Mouse (Mus musculus) lung, postnatal 0 days (tissue): ENCODE data around the gene A930004D18Rik. TPM values are rescaled to one million over a fixed set of nuclear protein-coding genes. Genes with fewer than 3 reads are reported as not detected.

ENCODE experiments used
- ATAC-seq: fragments of 200-750 bp; cut with Nextera tagmentation; 2 replicates; pipeline ENCODE4 v1.8.0; 2017; ENCODE audit warnings: moderate library complexity
- DNase-seq: peaks from one replicate; pipeline ENCODE4 v3.0.0-alpha.2; 2016; ENCODE audit warnings: low spot score
- H3K27ac ChIP-seq: fragments of 300-500 bp; sonication (generic); 2 replicates; pipeline ENCODE4 v1.5.1; 2014; ENCODE audit warnings: antibody characterized with exemption, mild to moderate bottlenecking, low read length, mixed read lengths
- H3K27me3 ChIP-seq: fragments of 300-500 bp; sonication (generic); replicated peaks from 2 replicates; pipeline ENCODE4 v1.6.1; 2014; ENCODE audit warnings: low read length, mixed read lengths; ENCODE audit not compliant: insufficient read depth
- H3K36me3 ChIP-seq: fragments of 300-500 bp; sonication (generic); 2 replicates; pipeline ENCODE4 v1.6.1; 2014; ENCODE audit warnings: low read length, mixed read lengths; ENCODE audit not compliant: insufficient read depth
- H3K4me1 ChIP-seq: fragments of 300-500 bp; sonication (generic); 2 replicates; pipeline ENCODE4 v1.6.1; 2014; ENCODE audit warnings: antibody characterized with exemption, low read depth, low read length, mixed read lengths; ENCODE audit not compliant: insufficient read depth
- H3K4me2 ChIP-seq: fragments of 300-500 bp; sonication (generic); replicated peaks from 2 replicates; pipeline ENCODE4 v1.6.1; 2014; ENCODE audit warnings: low read depth, mild to moderate bottlenecking, low read length, moderate library complexity, mixed read lengths
- H3K4me3 ChIP-seq: fragments of 300-500 bp; sonication (generic); 2 replicates; pipeline ENCODE4 v1.5.1; 2014; ENCODE audit warnings: low read depth, low read length
- H3K9ac ChIP-seq: fragments of 300-500 bp; sonication (generic); replicated peaks from 2 replicates; pipeline ENCODE4 v1.6.1; 2014; ENCODE audit warnings: low read depth, mild to moderate bottlenecking
- H3K9me3 ChIP-seq: fragments of 300-500 bp; sonication (generic); 2 replicates; pipeline ENCODE4 v1.6.1; 2016; ENCODE audit warnings: low read length, mixed read lengths
- CTCF ChIP-seq: IDR thresholded peaks from 2 replicates; pipeline ENCODE4 v1.5.1; 2016; ENCODE audit warnings: antibody characterized with exemption, mild to moderate bottlenecking
- EP300 ChIP-seq: IDR thresholded peaks from 2 replicates; pipeline ENCODE4 v1.6.1; 2016; ENCODE audit warnings: antibody characterized with exemption, mild to moderate bottlenecking, control low read depth
- WGBS: fragments of 180-500 bp; shearing (Covaris S2); extraction: QIAGEN DNeasy Blood & Tissue Kit; methylation state at CpG from one replicate; pipeline ENCODE4 v1.1.7; 2014; 5-methylcytosine and 5-hydroxymethylcytosine counted together
- polyA plus RNA-seq: library from polyadenylated mRNA; unstranded; fragments of >200 nt; fragmentation: Nextera tagmentation; extraction: Ambion mirVana; gene quantifications from 2 replicates; pipeline ENCODE4 v1.2.1, GENCODE M21; 2015

A930004D18Rik gene
- polyA plus RNA-seq, 1 experiment from 2014 or later = 11.3 TPM

- ATAC-seq (no peak), DNase-seq (no peak)
- TF ChIP-seq EP300 = no peak
- TF ChIP-seq CTCF = no peak
- peak overlapping the region; percentile 96 for H3K27ac ChIP-seq
- no peaks in the 10 kb centered on the region for H3K27me3 ChIP-seq
- H3K4me2 ChIP-seq = peak overlapping the region; percentile 64
- WGBS = 2% methylated on average over 4 of the region's 4 CpGs
- peak overlapping the region; percentile 79; the same call in 1 of the 2 replicates for H3K9ac ChIP-seq
- peak overlapping the region; percentile 81 for H3K4me3 ChIP-seq
- H3K4me1 ChIP-seq = peaks cover 27% of the 10 kb centered on the region
- no peaks in the 10 kb centered on the region for H3K9me3 ChIP-seq
- H3K36me3 ChIP-seq = no peaks in the 10 kb centered on the region
Measured at GRCm38 (mm10) chr2:18046186-18046585, 8.6 kb upstream of the A930004D18Rik start.

DNA sequence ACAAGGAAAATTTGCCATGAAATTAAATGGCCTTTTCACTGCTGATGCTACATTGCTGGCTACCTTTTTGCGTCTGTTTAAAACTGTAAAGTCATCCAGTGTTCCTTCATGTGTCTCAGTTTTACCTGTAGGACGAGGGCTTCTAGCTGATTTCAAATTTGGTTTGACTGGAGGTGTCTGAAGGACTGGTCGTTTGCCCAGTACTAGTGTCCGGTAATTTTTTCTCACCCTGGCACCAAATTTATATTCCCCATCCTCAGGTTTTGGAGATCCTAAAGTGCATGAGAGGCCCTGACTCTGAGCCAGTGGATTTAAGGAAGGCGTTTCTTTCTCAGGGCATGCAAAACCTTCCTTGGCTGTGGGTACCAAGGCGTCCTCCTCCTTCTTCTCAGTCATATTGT, 8.2 kb upstream of the A930004D18Rik start:
- Histone ChIP-seq H3K9me3 (no peaks in the 10 kb centered on the region), H3K27me3 (no peaks in the 10 kb centered on the region), H3K4me1 (peaks cover 29% of the 10 kb centered on the region), H3K27ac (no peak overlapping the region), H3K36me3 (no peaks in the 10 kb centered on the region), H3K9ac (peak overlapping the region; percentile 79; the same call in 1 of the 2 replicates), H3K4me2 (peak overlapping the region; percentile 64), H3K4me3 (peak overlapping the region; percentile 81; the same call in 1 of the 2 replicates)
- TF ChIP-seq EP300 = no peak
- TF ChIP-seq CTCF = no peak
- no peak for ATAC-seq
- no peak for DNase-seq
- 26% methylated on average over 6 of the region's 6 CpGs for whole genome bisulfite sequencing

DNA sequence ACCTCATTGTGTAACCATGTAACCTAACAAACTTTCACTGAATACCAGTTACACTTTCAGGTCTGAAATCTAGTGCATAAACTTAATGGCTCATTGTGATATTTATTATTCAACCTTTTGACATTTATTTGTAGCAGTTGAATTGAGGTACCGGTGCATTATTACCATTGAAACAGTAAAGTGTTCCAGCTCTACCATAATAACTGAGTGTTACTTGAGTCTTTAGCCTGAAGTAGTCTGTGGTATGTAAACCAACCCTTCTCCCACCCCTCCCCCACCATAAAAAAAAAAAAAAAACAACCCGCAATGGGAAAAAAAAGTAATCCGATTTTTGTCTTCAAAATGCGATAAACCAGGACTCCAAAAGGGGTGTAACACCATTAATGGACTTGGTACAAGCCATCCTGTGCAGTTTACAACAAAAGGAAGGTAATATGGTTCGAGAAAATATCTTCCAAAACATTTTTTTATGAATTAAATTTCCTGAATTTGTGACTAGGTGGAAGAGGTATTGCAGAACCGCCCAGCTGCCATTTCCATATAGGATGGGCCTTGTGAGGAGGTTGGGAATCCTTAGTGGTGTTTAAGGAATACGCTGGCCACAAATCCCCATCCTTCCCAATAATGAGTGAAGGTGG, 7.7 kb upstream of the A930004D18Rik start:
- no peaks in the 10 kb centered on the region for H3K27me3 ChIP-seq
- peak overlapping the region; percentile 81; the same call in 1 of the 2 replicates for H3K4me3 ChIP-seq
- no peaks in the 10 kb centered on the region for H3K36me3 ChIP-seq
- no peak for ATAC-seq
- H3K4me1 ChIP-seq = peaks cover 29% of the 10 kb centered on the region
- no peak overlapping the region for H3K27ac ChIP-seq
- H3K4me2 ChIP-seq = peak overlapping the region; percentile 64
- no peak for DNase-seq
- H3K9me3 ChIP-seq = no peaks in the 10 kb centered on the region
- H3K9ac ChIP-seq = peak overlapping the region; percentile 79; the same call in 1 of the 2 replicates
- 14% methylated on average over 7 of the region's 7 CpGs for WGBS
- TF ChIP-seq EP300 = no peak
- no peak for TF ChIP-seq CTCF

- peak overlapping the region; percentile 38; the same call in 1 of the 2 replicates for H3K27ac ChIP-seq
- 47% methylated on average over 14 of the region's 14 CpGs for WGBS
- TF ChIP-seq EP300 (no peak), CTCF (no peak)
- H3K9ac ChIP-seq = no peak overlapping the region
- H3K4me1 ChIP-seq = peaks cover 28% of the 10 kb centered on the region; the same call in 1 of the 2 replicates
- H3K4me2 ChIP-seq = no peak overlapping the region; the same call in 1 of the 2 replicates
- DNase-seq = no peak
- no peaks in the 10 kb centered on the region for H3K36me3 ChIP-seq
- peak; percentile 50 for ATAC-seq
- H3K4me3 ChIP-seq = no peak overlapping the region
- no peaks in the 10 kb centered on the region for H3K27me3 ChIP-seq
- H3K9me3 ChIP-seq = no peaks in the 10 kb centered on the region
Measured at GRCm38 (mm10) chr2:18041199-18041885, 3.8 kb upstream of the A930004D18Rik start.

GRCm38 (mm10) chr2:18040347-18041160, 3.0 kb upstream of the A930004D18Rik start:
- TF ChIP-seq EP300 (no peak), CTCF (no peak)
- DNase-seq (no peak), ATAC-seq (no peak)
- H3K4me3 ChIP-seq = no peak overlapping the region
- H3K9ac ChIP-seq = no peak overlapping the region
- H3K36me3 ChIP-seq = no peaks in the 10 kb centered on the region
- no peaks in the 10 kb centered on the region for H3K9me3 ChIP-seq
- WGBS = 76% methylated on average over 27 of the region's 27 CpGs
- no peaks in the 10 kb centered on the region for H3K27me3 ChIP-seq
- no peak overlapping the region for H3K27ac ChIP-seq
- no peak overlapping the region for H3K4me2 ChIP-seq
- peaks cover 20% of the 10 kb centered on the region; the same call in 1 of the 2 replicates for H3K4me1 ChIP-seq
